In genomic region chr7:97747787-97748497, GRCm38 (mm10) we compare ENCODE assay signal across 8 mouse cellular contexts. TPM values are rescaled to one million over a fixed set of nuclear protein-coding genes. Genes with fewer than 3 reads are reported as not detected.
DNase-seq lines count a peak whose midpoint lies in the region.

No protein-coding gene starts in this region.

- no peaks in the 10 kb centered on the region for H3K36me3 ChIP-seq in megakaryocyte, embryonic 14.5 days (replicated peaks; ENCODE audit: low read length)

- DNase-seq in ZHBTc4 (ENCODE audit: low read depth, low spot score), result peak; percentile 88
- DNase-seq in embryo, embryonic 10 days (ENCODE audit: low spot score), result peak; percentile 94
- peak; percentile 83 for DNase-seq in gastrocnemius, postnatal 10 days
- peak; percentile 84 for DNase-seq in induced T-regulatory cell, adult 2 months (ENCODE audit: low read depth)
- peak; percentile 69 to 71 for DNase-seq in left cerebral cortex, adult 8-10 months (ENCODE audit: low spot score in 2 of 2)
- peak; percentile 86 to 92 for DNase-seq in right cerebral cortex, postnatal 10 days (ENCODE audit: low spot score in 2 of 2)
- peak; percentile 78 for DNase-seq in urinary bladder, postnatal 25 days (ENCODE audit: low spot score)

- peaks cover 32% of the 10 kb centered on the region for H3K4me1 ChIP-seq in megakaryocyte, embryonic 14.5 days

- no peaks in the 10 kb centered on the region for H3K27me3 ChIP-seq in megakaryocyte, embryonic 14.5 days (replicated peaks)

- H3K4me3 ChIP-seq in megakaryocyte, embryonic 14.5 days (replicated peaks), result peak overlapping the region; percentile 90

- no peaks in the 10 kb centered on the region for H3K9me3 ChIP-seq in megakaryocyte, embryonic 14.5 days

RNA-seq across cellular contexts. Expression of gene Aqp11, which starts 9.9 kb away (rescaled TPM):
- total RNA-seq in gastrocnemius, postnatal 10 days (2021), result 1 to 10 TPM; 2.0 to 2.7 TPM
- total RNA-seq in left cerebral cortex, adult 8-10 months (2022), result 10 to 100 TPM; 20.7 to 24.7 (median 22.6) TPM
- polyA plus RNA-seq in megakaryocyte, embryonic 14.5 days (2012; ENCODE audit: insufficient read depth, low replicate concordance), result 0.54 TPM in 1 of 2 replicates, not detected in the other

RNA-seq across cellular contexts. Expression of gene Pak1, which starts 40.4 kb away (rescaled TPM):
- total RNA-seq in gastrocnemius, postnatal 10 days (2021), result 100 to 1,000 TPM; 160 to 188 TPM
- total RNA-seq in left cerebral cortex, adult 8-10 months (2022), result 100 to 1,000 TPM; 373 to 389 (median 377) TPM
- polyA plus RNA-seq in megakaryocyte, embryonic 14.5 days (2012; ENCODE audit: insufficient read depth, low replicate concordance), result 0.62 and 3.1 TPM in 2 replicates

RNA-seq across cellular contexts. Expression of gene Clns1a, which starts 51.5 kb away (rescaled TPM):
- 10 to 100 TPM; 43.3 to 46.5 TPM for total RNA-seq in gastrocnemius, postnatal 10 days (2021)
- total RNA-seq in left cerebral cortex, adult 8-10 months (2022), result 10 to 100 TPM; 74.0 to 85.4 (median 80.9) TPM
- polyA plus RNA-seq in megakaryocyte, embryonic 14.5 days (2012; ENCODE audit: insufficient read depth, low replicate concordance), result 12.3 and 28.6 TPM in 2 replicates

Comparison
In these comparisons a context has a peak if more than half of its experiments do, and no peak if none do; other contexts are left out.
1. Peak in every context shown above with its lines: DNase-seq and H3K4me3 ChIP-seq.
2. RNA of gene Aqp11, which starts 9.9 kb away (total RNA-seq): 20.7 to 24.7 TPM in left cerebral cortex, adult 8-10 months; 2.0 to 2.7 TPM in gastrocnemius, postnatal 10 days; every median in the first group is over 4 times any median in the second.